Mouse (Mus musculus) lung, postnatal 14 days (tissue): ENCODE data around the gene Baiap2l1.

Experiments
- DNase-seq: peaks from one replicate; pipeline ENCODE4 v3.0.0; 2021

The Baiap2l1 gene

DNA sequence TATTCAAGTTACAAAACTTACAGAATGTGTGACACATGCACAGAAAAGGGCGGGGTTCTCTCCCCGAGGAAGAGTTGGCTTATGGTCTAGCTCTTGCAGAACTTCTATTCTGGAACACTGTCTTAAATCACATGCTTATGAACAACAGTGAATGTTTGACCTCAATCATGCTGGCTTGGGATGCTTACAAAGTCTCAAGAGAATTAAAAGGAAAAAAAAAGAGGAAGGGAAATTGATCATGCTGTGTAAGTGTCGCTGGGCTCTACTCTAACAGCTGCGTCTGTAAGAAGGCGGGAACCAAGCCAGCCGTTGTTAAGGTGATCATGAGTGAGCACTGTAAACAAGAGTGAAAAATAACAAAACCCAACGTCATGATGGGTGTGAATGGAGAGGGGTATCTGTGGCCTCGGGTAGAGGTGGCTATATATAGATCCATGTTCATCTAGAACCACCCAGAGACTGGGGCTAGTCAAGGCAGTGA, 74.3 kb downstream of the Baiap2l1 start:
- no peak for DNase-seq

DNA sequence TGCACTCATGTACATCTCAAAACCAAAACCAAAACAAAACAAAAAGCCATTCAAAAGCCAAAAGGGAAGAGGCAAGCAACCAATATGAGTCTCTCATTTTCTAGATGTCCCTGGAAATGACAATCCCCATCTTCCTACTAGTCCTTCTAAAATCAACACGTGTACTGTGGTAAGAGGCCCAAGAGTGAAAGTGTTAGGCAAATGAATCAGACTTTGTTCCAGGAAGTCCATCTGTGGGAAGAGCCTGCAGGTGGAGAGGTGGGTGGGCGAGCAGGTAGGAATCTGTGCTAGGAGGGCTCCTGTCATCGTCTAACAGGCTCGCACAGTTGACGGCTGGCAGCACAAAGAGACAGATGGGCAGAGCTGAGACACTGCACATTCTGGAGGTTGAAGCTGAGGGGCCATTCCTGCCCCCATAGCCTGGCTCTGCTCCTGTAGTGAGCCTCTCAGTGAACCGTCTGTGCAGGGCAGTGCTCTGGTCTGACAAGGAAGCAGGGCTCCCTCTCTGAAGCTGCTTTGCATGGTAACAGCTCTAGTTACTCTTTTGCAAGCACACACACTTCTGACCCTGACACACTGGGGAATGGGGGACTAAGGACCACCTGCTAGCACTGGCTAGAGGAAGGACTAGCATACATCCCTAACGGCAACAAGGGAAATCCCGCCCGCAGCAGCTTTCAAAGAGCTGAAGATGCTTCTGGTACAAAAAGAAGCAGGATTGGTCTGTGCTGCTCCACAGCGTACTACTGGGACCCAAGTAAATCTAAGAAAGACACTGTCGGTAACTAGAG, 75.2 kb downstream of the Baiap2l1 start:
- DNase-seq = no peak

GRCm38 (mm10) chr5:144279926-144280325, 78.0 kb downstream of the Baiap2l1 start:
- no peak for DNase-seq

DNA sequence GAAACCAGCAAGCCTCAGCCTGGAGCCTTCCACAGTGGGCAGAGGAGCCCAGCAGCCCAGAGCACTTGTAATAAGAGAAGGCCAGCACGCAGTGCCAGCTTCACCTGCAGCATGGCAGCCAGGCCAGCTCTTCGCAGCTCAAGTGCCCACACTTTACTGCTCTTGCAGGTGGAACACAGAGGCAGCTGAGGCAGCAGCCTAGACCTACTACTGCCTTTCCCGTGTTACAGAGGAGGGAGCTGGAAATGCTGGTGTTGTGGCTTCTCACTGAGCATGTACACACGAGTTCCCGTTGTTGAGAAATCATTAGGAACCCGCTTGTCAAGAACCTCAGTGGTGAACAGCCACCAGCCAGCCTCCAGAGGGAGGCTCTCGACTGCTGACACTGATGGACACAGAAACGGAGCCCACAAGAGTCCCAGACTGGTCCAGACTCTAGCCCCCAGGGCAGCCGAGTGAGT, 78.8 kb downstream of the Baiap2l1 start:
- DNase-seq = peak; percentile 26

GRCm38 (mm10) chr5:144278374-144278960, 79.4 kb downstream of the Baiap2l1 start:
- no peak for DNase-seq

- no peak for DNase-seq
These were observed 80.8 kb downstream of the Baiap2l1 start for GRCm38 (mm10) chr5:144276898-144277630.

DNA sequence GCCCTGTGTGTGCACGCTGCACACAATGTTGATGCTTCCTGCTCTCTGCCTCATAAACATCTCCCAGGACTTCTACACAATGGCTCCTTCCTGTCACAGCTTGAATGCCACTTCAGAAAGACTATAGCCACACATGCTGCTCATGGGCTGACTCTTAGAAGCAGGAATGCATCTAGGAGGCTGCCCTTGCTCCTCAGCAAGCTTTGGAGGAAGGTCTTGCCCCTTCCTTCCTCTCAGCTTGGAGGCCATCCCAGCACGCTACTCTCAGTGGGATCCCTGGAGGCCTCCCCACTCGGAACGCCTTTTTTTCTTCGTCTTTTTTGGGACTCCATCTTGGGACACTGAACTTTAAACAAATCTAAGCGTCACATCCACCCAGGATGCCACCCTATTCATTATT, 83.0 kb downstream of the Baiap2l1 start:
- DNase-seq = no peak

DNA sequence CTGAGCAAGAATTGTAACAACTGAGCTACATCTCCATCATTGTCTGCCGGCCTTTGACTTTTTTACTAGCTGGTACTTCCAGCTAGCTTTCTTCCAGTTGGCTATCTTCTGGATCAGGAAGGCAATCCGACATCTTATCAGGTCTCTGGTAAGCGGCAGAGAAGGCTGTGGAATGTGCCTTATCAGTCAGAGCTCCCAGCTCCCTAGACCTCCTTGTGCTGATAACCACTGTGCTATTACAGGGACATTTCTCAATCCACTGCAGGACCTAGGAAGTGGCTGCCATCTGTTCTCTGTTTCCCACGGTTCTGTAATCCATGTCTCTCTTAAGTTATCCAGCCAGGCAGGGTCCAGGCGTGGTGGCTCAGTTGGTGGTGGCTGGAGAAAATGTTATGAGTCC, 86.1 kb downstream of the Baiap2l1 start:
- no peak for DNase-seq

DNA sequence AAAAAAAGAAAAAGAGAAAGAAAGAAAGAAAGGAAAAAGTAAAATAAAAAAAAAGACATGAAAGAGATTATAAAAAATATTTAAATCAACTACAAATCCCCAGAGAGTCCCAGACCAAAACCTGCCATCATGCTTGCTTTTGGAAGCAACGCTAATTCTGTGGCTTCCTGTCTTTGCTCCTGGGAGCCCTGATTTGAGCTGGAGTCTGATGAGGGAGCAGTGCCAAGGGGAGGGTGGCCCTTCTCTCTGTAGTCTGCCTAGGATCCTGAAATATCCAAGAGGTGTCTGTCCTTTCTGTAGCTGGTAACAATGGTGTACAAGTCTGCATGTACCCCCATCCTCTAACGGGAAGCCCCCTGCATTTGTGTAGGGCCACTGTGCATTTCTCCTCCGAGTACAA, 86.8 kb downstream of the Baiap2l1 start:
- no peak for DNase-seq

DNA sequence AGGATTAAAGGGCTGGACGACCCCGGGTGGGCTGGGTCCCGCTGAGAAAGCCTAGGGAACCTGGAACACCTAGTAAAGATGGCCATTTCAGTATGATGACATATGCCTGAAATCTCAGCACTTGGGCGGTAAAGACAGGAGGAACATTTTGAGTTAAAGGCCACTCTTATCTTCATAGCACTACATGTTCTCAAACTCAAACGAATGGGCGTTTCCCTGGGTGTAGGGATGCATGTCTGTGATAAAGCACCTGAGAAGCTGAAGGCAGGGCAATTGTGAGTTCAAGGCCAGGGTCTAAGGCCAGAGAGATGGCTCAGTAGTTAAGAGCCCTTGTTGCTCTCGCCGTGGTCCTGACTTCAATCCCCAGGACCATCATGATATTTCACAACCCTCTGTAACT, 87.5 kb downstream of the Baiap2l1 start:
- DNase-seq = no peak

GRCm38 (mm10) chr5:144269926-144270325, 88.0 kb downstream of the Baiap2l1 start:
- DNase-seq = no peak

- DNase-seq = peak; percentile 77
These were observed 90.2 kb downstream of the Baiap2l1 start for GRCm38 (mm10) chr5:144267535-144268241.

DNA sequence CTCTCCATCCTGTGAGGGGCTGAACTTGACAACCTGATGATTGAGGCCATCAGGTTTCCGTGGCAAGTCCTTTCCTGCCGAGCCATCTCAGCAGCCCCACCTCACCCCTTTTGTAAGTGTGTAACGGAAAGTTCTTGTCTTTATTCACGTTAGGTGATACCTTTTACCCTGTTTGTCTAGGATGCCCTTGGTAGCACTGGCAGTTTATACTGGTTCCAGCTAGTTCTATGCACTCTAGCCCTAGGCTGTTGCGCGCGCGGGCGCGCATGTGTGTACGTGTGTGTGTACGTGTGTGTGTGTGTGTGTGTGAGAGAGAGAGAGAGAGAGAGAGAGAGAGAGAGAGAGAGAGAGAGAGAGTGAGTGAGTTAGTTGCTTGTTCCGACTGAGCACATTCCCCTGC, 94.4 kb downstream of the Baiap2l1 start:
- no peak for DNase-seq

DNA sequence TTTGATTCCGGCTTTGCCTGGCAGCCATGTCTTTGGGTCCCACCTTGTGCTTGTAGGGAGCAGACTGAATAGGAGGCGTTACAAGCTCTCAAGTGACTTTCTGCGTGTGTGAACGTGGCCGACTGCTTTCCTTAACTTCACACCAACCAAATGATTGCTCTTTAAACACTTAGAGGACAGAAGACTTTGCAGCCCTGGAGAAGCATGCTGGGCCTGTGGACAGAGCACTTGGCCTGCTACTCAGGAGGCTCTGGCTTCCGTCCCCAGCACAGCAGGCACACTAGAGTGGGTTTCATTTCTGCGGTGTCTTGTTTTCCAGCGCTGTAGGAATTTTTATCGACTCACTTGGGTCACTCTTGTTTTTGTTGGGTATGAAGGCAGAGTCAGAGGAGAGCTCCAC, 94.8 kb downstream of the Baiap2l1 start:
- peak; percentile 22 for DNase-seq

DNA sequence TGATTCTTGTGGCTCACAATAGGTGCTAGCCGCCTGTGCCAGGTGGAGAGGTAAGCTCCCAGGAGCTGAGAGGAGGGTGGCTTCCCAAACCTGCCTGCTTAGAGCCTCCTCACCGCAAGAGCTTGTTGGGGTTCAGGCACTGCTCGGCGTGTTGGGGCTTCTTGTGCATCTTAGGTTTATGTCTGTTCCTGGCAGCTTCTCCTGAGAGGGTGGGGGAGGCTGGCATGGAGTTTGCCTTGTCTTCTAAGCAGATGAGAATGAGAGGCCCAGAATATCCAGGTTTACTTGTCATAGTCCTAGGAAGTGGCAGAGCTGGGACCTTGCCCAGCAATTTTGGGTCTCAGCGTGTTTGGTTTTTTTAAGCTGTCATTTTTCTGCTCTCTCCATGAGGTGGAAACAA, 96.1 kb downstream of the Baiap2l1 start:
- DNase-seq = no peak

DNA sequence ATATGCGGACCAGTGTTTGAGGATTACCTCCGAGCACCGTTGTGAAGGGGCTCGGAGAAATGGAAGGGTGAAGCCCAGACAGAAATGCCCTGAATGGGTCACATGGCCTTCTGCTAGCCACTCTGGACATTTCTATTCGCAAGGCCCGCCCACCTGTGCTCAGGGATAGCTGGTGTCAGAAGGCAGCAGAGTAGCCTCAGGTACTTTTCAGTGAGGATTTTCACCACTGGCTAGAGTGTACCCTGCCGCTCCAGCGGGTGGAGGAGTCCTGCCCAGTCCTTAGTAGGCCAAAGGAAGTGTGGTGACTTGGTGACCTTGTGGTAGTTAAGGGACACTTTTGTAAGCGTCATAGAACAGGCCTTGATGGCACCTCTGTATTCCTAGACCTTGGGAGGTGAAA, 96.6 kb downstream of the Baiap2l1 start:
- DNase-seq = no peak

DNA sequence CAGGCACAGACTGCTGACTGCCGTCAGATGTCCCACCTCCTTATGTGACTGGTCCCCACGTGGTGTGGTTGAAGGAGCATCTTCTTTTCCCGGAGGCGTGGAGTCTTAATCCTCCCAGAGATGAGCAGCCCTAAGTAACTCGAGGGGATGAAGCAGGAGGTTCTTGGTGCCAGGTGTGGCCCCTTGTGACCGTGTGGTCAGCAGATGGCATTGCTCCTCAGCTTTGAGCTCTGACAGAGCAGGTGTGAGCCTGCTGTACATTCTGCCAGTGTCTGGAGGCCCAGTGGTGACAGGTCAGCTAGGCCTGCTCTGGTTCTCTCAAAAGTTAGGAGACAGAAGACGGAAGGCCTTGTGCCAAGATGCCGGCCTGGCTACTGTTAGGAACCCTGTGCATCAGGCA, 97.4 kb downstream of the Baiap2l1 start:
- DNase-seq = no peak

DNA sequence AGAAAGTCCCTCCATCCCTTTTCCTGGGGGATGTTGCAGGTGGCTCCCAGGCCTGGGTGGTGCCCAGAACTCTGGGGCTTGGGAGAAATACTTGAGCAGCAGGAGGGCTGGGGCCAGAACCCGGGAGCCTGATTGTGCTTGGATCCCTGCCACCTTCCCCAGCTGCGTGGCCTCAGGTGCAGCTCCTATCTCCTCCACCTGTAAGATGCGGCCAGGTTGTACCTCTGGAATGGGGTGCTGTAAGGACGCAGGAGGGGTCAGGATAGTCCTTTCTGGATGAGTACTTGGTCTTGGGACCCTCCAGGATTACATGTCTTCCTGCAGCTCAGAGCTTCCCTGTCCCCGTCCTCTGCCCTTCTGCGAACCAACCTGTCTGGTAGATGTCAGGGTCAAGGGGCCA, 98.7 kb downstream of the Baiap2l1 start:
- no peak for DNase-seq

DNA sequence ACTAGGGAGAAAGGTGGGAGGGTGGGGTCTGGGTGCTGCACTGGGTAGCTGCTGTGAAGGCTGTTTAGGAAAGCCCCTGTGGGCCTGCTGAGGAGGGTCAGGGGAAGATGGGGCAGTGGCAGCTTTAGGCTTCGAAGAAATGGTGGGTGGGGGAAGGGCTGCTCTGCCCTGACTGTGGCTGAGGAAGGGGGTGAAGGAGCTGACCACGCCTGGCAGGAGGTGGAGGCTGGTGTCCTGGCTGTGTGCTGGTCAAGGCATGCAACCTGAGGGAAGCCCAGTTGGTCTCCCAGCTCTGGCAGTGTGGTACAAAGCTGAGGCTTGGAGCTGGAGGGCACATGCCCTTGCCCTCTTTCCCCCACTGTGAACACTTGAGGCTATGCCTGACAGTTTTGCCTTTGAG, 99.2 kb downstream of the Baiap2l1 start:
- no peak for DNase-seq

- peak; percentile 69 for DNase-seq
These were observed 99.7 kb downstream of the Baiap2l1 start for GRCm38 (mm10) chr5:144258131-144258611.

- no peak for DNase-seq
These were observed 100.3 kb downstream of the Baiap2l1 start for GRCm38 (mm10) chr5:144257451-144258110.

DNA sequence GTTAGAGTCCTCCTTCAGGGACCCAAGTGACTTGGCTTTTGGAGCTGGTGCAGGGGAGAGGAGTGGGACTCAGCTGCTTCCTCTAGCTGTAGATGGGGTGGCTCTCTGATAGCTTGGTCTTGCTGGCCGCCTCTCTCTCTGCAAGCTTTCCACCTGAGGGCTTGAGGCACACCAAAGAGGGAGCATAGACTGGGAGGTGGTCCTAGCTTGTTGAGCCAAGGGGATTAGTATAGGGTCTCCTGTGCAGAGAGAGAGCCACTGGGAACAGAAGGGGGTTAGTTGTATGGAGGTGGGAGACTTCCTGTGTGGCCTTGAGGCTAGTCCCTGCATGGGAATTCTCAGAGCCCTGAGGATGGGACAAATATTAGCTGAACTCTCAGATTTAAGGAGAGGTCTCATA, 101.0 kb downstream of the Baiap2l1 start:
- no peak for DNase-seq

DNA sequence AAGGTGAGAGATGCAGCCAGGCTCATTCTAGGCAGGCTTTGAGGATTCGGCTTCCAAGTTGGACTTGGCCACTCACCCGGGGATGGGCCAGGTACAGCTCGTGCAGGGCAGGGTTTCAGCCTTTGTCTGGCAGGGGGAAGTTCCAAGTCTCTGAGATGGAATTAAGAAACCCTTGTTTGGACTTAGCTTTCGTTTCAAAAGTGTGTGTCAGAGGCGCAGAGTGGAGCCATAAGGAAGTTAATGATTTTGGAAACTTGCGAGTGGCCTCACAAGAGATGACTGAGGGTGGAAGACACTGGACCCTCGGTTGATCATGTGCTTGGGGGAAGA, 101.4 kb downstream of the Baiap2l1 start:
- DNase-seq = no peak
